Mouse (Mus musculus) kidney, postnatal 14 days (tissue): Measurements from ENCODE around the gene Rarg.

Experiments used
- DNase-seq: peaks from one replicate; pipeline ENCODE4 v3.0.0; 2022; ENCODE audit warnings: mixed read lengths

Gene Rarg

DNA sequence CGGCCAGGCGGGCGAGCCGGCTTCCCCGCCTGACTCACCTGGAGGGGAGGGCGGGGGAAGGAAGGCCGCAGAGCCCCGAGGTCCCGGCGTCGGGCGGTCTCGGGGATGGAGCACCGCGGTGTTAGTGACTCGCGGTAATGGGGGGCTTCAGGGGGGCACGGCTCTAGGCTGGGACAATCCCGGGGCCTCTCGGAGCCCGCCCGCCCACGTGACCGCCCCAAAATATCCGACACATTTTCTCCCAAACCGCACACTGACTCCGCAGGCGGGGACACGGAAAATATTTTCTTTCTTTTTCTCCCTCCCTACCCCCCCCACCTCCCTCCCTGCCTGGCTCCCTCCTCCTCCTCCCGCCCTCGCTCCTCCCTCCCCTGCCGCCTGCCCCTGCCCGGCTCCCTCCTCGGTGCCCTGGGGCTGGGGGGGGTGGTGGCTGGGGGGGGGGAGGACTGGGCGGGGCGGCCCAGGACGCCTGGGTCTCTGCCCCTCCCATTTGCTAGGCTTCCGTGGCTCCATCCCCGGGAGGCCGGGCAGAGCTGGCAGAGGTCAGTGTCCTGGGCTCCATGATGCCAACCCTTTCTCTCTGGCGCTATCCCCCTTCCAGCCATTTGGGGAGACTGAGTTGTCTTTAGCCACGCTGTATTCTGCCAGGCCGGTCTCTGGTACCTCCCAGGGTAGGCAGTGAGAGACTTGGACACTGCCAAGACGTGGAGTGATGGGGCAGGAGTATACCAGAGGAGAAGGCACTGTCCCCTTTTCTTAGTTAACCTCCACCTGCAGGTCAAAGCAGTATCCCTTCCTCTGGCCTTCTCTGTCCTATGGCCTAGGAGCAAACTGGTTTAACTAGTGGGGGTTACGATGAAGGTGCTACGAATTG is at the start of gene Rarg:
Gene Rarg (minus strand): TSS at position 316 of the 874 bp plus-strand sequence.
- DNase-seq: peak; percentile 69

DNA sequence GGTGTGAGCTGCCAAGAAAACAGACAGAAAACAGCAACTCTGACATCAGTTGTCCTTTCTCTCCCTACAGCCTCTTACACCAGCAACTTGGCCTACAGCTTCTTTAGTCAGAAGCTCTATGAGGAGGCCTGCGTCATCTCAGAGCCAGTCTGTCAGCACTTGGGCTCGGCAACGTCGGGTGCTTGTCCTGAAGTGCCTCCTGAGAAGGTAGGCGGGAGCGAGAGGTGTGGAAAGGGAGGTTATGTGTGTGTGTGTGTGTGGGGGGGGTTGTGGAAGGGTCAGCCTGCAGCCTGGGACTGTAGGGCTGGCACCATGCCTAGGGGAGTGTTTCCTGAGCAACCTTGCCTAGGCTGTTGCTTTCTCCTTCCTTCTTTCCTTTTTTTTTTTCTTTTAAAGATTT is 45.2 kb upstream of the Rarg start:
- DNase-seq: no peak

DNA sequence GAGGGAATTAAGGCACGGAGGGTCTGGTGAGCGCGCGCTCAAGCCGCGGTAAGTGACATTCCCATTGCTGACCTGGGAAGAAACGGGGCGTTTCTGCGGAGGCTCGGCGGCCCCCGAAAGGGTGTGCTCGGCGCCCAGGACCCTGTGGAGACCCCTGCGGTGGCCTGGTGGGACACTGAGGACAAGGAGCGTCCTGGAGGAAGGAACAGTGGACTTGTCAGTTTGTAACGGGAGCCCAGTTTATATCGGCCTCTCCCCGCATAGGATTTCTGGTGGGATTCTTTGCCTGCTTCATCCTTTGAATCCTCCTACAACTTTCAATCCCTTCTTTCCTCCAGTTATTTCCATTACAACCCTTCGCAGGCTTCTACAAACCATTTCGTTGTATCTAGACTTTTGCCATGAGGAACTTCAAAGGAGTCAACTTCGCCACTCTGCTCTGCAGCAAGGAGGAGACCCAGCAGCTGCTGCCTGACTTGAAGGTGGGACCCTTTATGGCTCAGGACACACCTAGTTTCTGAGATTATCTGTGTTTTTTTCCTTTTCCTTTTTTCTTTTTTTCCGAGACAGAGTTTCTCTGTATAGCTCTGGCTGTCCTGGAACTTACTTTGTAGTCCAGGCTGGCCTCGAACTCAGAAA is 39.2 kb upstream of the Rarg start:
- DNase-seq: no peak

DNA sequence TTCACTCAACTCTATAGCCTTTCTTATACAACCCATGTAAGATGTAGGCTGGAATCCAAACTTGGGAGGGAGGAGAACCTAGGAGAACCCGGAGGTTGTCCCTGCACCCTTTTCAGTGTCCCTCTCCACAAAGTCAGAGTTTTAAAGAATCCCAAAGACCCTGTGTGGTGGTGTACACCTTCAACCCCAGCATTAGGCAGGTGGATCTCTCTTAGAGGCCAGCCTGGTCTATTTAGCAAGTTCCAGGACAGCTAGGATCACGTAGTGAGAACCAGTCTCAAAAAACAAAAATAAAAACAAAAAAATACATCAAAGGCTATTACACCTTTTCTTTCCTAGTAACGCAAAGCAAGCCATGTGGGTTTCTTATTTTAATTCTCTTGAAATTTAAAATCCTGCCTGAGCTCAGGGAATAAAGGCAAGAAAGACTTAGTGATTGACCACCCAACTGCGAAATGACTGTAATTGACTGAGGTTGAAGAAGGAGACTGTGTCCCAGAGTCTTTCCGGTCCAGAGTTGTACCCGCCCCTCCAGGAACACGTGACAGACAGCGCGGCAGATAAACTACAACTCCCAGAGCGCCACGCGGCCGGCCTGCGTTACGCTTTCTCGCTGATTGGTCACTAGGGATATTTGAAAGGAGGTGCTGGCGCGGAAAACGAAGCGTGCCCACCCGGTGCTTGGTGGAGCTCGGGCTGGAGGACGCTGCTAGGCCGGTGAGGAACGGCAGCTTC is 38.5 kb upstream of the Rarg start, which contains the start of gene Espl1:
Gene Espl1 (plus strand): TSS at position 634 of the 735 bp plus-strand sequence.
- peak; percentile 96 for DNase-seq

DNA sequence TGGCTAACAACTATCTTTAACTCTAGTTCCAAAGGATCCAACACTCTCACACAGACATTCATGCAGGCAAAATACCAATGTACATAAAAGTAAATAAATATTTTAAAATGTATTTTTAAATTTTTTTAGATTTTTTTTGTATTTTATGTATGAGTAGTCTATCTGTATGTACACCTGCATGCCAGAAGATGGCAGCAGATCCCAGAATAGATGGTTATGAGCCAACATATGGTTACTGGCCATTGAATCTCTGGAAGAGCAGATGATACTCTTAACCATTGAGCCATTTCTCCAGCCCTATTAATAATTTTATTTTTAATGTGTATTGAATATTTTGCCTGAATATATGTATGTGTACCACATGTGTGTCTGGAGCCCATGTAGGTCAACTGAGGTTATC is 30.1 kb upstream of the Rarg start:
- peak; percentile 63 for DNase-seq

DNA sequence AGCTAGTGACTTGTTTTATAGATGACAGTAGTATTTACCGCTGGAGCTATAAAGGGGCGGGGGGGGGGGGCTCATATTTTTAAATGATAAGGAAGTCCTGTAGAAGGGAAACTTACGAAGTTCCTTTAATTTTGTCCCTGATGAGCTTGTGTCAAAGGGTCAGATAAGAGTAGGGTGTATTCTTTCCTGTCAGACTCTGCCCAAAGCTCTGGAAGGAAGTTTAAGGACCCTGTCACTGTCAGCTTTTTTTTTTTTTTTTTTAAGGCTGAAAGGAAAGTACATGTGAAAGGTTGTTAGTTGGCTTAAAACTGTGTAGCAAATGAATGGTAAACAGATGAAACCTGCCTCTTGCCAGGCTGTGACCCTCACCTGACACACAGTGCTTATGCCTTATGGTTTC is 26.3 kb upstream of the Rarg start:
- DNase-seq: no peak

DNA sequence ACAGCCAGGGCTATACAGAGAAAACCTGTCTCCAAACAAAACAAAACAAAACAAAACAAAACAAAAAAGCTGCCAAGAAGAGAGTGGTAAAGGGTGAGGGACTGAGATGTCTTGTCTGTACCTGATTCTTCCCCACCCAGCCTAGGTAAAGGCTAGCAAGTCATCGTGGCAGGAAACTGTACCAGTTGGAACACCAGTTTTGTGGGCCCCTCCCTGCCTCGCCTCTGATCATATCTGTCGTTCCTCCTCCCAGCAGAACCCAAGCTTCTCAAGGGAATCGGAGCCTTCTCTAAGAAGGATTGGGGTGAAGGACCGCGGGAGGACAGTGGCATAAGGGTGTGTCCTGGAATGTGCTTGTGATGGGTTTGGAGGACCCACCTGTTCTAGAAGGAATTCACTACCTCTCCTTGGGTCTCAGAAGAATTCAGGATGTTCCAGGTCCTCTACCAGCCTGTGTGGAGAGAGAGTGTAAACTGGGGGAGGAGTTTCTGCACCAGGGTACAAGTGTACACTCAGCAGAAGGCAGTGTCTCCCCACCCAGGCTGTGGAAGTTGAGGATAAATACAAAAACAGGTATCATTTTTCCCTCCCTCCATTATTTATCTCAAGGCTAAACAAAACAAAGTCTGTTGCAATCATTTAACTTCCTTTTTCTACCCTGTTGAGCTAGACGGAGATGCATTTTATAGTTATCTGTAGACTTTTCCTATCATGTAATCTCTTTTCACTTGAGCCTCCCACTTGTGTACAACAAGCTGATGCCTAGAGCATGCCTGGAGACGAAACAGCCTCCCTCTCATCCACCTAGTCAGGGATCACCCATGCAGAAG is 25.4 kb upstream of the Rarg start:
- no peak for DNase-seq

DNA sequence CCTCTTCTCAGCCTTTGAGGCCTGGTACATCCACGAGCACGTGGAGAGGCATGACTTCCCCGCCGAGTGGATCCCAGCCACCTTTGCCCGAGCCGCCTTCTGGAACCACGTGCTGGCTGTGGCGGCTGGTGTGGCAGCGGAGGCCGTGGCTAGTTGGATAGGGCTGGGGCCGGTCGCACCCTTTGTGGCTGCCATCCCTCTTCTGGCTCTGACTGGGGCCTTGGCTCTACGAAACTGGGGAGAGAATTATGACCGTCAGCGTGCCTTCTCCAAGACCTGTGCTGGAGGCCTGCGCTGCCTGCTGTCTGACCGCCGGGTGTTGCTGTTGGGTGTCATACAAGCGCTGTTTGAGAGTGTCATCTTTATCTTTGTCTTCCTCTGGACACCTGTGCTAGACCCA is 23.3 kb upstream of the Rarg start:
- DNase-seq: no peak

DNA sequence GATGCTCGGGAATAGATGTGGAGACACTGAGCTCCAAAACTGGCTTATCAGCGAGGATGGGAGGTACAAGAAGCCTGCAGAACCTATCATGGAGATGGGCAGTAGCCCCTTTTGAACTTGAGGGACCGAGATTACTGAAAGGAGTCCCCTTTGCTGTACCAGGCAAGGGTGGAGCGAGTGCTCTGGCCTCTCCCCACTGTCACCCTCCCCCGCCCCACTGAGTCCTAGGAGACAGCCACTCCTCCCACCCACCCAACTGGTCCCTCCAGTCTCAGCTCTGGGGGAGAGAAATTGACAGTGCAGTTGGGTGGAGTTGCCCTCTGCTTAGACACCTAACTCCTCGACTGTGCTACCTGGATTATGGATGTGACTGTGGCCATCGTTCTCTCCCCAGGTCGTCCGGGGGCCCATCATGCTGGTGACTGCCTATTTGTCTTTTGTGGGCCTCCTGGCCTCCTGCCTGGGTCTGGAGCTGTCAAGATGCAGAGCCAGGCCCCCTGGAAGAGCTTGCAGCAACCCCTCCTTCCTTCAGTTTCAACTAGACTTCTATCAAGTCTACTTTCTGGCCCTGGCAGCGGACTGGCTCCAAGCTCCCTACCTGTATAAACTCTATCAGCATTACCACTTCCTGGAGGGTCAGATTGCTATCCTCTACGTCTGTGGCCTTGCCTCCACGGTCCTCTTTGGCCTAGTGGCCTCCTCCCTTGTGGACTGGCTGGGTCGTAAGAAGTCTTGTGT is 22.6 kb upstream of the Rarg start:
- DNase-seq: no peak

DNA sequence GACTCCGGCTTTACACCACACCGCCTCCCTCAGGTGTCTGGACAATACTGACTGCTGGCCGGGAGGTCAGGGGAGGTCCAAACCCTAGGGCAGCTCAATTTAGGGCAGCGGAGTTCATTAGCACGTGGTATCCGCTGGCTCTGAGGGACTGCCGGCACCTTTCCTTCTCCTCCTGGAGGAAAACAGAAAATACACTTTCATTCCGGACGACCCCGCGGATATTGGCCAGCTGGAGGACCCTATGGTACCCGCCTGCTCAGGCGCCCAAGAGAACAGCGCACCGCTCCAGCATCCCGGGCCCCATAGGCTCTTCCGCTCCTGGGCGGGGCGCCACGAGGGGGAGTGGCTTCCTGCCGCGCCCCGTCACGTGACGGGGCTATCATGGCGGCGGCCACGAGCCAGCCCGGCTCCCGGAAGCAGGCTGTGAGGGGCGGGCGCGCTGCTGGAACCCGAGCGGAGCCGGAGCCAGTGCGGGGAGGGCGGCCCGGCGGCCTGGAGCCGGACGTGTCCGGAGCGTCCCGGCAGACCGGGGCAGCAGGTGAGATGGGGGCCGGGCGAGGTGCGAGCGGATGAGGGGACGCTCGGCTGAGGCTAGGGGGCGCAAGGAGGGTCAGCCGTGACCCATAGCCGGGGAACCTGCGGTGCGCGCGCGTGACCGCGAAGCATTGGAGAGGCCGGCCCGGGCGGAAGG is 21.9 kb upstream of the Rarg start, which contains the start of gene Mfsd5:
Gene Mfsd5 (plus strand): TSS at position 363 of the 691 bp plus-strand sequence.
- DNase-seq: peak; percentile 95

DNA sequence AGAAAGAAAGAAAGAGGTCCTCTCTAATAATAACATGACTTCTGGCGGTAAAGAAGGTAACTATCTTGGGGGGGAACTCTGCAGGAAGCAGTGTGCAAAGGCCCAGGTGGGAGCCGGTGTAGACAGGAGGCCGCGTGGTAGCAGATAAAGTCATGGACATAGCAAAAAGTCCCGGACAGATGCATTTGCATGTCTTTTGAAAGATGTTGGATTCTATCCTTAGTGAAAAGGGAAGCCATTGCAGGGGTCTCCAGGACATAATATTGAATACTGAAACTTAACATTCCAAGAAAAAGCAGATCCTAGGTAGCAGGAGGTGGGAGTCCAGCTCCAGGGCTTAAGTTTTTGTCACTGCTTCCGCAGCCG is 21.4 kb upstream of the Rarg start:
- DNase-seq: no peak

DNA sequence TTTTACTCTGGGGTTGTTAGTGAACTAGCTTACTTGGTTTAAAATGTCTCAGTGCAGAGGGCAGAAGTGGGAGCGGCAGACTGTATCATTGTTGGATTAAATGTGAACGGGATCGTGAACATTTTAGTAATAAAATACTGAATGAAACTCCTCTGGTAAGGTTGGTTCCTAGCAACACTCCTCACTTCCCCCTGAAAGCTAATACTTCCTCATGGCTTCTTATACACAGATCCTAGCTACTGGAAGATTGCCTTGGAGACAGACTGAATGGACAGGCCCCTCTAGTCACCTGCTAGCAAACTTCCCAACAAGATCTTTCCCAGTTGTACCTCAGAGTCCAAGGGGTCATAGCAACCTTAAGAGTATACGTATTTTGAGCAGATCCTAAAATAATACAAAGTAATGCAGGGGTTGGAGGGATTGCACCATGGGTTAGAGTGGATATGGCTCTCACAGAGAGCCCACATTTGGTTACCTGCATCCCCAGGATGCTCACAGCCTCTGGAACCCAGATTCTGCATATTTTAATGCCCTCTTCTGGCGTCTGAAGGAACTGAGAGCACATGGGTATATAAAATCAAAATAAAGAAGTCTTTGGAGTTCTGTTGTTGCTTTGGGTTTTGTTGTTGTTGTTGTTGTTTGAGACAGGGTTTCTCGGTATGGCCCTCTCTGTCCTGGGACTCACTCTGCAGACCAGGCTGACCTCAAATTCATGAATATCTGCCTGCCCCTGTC is 16.8 kb upstream of the Rarg start:
- no peak for DNase-seq

DNA sequence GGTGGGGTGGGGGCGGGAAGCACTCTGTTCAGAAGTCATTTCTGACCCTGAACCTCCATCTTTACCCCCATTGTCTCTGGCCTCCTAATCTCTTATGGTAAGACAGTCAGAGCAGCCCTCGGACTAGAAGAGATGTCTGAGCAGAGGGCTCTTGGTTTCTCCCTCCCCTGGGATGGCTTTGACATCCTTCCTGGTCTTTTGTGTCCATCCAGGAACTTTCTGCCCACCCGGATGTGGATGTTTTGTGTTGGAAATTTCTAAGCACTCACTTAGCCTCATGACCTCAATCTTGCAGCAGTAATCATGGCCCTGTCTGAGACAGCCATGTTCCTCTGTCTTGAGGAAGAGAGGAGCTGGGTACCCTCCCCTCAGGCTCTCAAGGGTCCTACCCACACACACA is 14.1 kb upstream of the Rarg start:
- DNase-seq: no peak

DNA sequence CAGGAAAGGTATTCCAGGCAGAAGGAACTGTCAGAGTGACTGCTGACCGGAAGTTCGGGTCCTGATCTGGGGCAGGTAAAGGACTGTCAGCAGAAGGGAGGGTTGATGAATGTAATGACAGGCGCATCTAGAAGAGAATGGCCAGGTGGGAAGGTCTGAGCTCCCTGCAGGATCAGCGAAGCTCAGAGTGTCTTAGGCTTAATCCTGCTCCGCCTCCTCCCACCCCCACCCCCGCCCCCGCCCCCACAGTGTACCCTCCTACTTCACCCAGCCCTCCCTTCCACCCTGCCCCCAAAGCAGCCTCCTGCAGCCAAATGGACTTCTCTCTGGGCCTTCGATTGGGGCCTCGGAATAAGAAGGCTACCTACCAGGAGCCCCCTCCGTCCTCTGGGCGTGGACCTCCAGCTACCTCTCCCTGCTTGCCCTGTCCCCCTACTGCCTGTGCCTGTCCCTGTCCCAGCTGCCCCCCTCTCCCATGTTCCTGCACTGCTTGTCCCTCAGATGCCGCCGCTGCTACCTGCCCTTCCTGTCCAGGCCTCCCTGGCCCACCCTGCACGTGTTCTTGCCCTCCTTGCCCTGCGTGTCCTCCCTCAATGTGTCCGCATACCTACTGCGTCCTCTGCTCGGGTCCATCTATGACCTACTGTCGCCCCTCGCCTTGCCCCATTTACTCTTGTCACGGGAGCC is 13.1 kb upstream of the Rarg start, which contains the start of gene Gm9918:
Gene Gm9918 (plus strand): TSS at position 290 of the 687 bp plus-strand sequence.
- DNase-seq: no peak

DNA sequence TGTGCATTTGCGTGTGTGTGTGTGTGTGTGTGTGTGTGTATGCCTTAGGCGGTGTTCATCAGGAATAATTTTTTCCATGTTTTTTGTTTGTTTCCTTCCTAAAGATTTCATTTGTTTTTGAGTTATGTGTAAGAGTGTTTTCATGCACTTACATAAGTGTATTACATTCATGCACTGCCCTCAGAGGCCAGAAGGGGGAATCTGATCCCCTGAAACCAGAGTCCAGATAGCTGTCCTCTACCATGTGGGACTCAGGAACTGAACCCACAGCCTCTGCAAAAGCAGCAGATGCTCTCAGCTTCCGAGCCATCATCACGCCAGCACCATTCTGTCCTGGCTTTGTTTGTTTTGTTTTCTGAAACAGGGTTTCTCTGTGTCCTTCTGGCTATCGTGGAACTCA is 8.2 kb upstream of the Rarg start:
- no peak for DNase-seq

DNA sequence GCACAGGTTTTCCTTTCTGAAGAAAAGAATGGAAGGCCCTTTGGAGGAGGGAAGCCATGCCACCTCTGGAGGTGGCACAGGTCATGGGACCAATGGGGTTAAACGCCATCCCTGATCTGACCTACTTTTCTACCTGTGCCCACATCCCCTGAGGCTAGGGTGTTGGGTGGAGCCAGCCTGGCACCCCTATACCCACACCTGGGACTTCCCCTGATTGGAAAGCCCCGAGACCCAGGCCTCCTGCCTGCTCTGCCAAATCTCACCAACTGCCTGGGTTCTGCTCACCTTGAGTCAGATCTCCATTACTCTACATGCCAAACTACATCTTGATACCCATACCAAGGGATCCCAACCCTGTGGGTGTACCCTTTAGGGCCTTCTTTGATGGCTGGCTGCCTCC is 5.7 kb upstream of the Rarg start:
- DNase-seq: no peak

DNA sequence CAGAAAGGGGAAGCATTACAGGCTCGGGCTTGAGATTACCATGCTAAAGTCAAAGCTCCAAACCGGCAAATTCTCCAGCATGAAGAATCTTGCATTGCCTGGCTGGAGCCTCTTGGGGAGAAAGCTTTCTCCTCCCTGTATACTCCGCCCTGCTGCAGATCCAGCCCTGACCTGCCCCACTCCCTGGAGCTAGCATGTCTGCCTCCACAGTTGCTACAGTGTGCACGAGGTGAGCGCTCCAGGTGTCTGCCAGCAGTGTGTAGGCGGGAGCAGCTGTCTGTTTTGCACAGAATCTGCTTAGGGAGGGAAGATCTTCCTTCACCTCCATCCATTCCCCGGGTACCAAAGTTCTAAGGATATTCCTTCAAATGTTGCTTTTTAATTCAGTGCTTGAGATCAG is 5.3 kb upstream of the Rarg start:
- no peak for DNase-seq

DNA sequence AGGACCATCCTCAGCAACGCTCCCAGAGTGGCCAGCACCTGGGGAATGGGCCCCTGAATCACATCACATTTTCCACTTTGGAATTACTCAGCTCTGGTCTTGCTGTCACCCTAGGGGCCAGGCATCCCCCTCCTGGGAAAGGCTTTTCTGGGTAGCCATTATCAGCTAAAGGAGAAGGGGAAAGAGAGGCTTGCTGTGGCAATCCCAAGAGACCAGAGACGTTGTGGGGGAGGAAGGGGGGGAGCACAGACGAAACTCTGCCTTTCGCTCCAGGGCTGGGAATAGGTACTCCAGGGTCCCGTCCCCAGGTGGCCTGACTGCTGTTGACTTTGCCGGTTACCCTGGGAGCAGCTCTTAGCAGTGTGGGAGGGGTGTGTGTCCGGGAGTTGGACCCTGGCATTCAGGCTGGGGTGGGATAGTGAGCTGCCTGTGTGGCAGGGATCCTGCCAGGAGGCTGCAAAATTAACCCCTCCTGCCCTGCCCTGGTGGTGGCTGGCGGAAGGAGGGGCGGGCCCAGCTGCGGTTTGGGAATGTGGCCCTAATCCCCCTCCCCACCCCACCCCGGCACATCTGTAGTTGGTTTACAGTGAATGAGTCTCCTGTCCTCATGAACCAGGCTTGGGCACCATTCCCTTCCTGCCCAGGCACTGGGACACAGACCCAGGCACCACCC is 1.4 kb upstream of the Rarg start:
- DNase-seq: no peak

DNA sequence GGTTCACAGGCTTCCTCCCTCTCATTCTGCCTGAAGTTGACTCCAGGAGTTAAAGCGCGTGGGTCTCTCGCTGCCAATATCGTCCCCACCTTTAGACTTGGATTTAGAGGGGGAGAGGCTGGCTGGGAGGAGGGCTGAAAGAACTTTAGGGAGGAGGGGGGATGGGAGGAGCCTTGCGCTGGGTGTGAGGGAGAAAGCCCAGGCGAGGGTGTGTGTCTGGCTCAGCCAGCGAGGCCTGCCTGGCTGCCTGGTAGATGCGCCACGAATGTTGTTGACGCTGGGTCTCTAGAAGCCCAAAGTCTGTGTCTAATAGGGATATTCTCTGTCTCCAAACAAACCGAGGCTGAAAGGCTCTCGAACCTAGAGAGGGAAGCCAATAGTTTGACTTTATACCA is 756 bp upstream of the Rarg start:
- peak; percentile 64 for DNase-seq
